Mouse (Mus musculus): ENCODE data around the gene Tagap.

- no peak for TF ChIP-seq TBP (conservative IDR thresholded peaks at IDR 0.05; ENCODE audit: low read depth, low read length)
- no peak for TF ChIP-seq ZC3H11A (IDR thresholded peaks at IDR 0.05; ENCODE audit: low read depth, low read length)
Measured at GRCm38 (mm10) chr17:7901536-7901935, 24.3 kb upstream of the Tagap start.
